Mouse (Mus musculus): ENCODE results near the gene Cdpf1. TPM values are rescaled to one million over a fixed set of nuclear protein-coding genes. Genes with fewer than 3 reads are reported as not detected.

The Cdpf1 gene
- polyA plus RNA-seq, 1 experiment from 2014 or later: 22.0 TPM

DNA sequence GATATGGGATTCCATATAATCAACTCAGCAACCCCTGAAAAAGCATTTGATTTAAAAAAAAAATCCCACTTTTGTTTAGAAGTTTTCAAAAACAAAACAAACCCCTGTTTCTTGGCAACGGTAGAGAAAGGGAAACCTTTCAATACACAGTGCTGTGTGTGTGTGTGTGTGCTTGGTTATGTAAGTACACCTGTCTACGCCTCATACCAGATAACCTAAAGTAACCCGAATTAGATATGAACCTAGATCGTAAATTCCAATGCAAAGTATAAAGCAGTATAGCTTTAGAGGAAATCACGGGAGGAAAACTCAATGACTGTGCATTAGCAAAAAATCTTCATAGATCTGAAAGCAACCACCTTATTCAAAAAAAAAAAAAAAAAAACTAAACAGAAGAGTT, 44.8 kb downstream of the Cdpf1 start:
- H3K4me1 ChIP-seq (replicated peaks; ENCODE audit: control insufficient read depth, insufficient read depth, low read length): no peaks in the 10 kb centered on the region
- WGBS: 91% methylated on average over 5 of the region's 5 CpGs
- H3K27me3 ChIP-seq (ENCODE audit: control insufficient read depth, insufficient read depth, low read length): no peaks in the 10 kb centered on the region
- H3K36me3 ChIP-seq (ENCODE audit: control insufficient read depth, insufficient read depth, low read length): no peaks in the 10 kb centered on the region
- no peaks in the 10 kb centered on the region for H3K9me3 ChIP-seq (ENCODE audit: control insufficient read depth, low read length)
- no peak overlapping the region for H3K27ac ChIP-seq (ENCODE audit: low read depth, low read length)
- H3K4me3 ChIP-seq (ENCODE audit: low read depth, low read length): no peak overlapping the region
- DNase-seq (ENCODE audit: low spot score) (no peak), ATAC-seq (ENCODE audit: low FRiP score) (no peak)
- H3K9ac ChIP-seq (ENCODE audit: low read depth, low read length): no peak overlapping the region
- no peak overlapping the region for H3K4me2 ChIP-seq (replicated peaks; ENCODE audit: low read depth, low read length)

DNA sequence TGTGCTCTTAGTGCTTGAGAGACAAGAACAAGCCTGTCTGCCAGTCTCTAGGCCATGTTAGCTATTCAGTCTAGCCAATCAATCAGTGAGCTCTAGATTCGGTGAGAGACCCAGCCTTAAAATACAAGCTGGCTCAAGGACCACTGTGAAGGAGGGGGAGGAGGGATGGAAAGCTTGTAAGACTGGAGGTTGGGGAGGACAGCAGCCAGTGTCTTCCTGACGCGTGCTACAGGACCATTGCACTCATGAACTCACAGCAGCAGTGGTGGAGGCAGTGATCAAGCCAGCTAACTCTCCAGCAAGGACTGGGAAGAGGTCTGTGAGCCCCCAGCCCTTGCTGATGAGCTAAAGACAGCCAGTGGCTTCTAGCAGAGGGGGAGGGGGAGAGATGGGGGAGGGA, 46.5 kb downstream of the Cdpf1 start:
- H3K9ac ChIP-seq (ENCODE audit: low read depth, low read length): no peak overlapping the region
- WGBS: 45% methylated on average over 3 of the region's 3 CpGs
- no peaks in the 10 kb centered on the region for H3K4me1 ChIP-seq (replicated peaks; ENCODE audit: control insufficient read depth, insufficient read depth, low read length)
- no peaks in the 10 kb centered on the region for H3K27me3 ChIP-seq (ENCODE audit: control insufficient read depth, insufficient read depth, low read length)
- no peak overlapping the region for H3K4me3 ChIP-seq (ENCODE audit: low read depth, low read length)
- no peaks in the 10 kb centered on the region for H3K9me3 ChIP-seq (ENCODE audit: control insufficient read depth, low read length)
- no peak overlapping the region for H3K4me2 ChIP-seq (replicated peaks; ENCODE audit: low read depth, low read length)
- H3K27ac ChIP-seq (ENCODE audit: low read depth, low read length): no peak overlapping the region
- no peak for ATAC-seq (ENCODE audit: low FRiP score)
- no peak for DNase-seq (ENCODE audit: low spot score)
- H3K36me3 ChIP-seq (ENCODE audit: control insufficient read depth, insufficient read depth, low read length): no peaks in the 10 kb centered on the region

GRCm38 (mm10) chr15:85762761-85763160, 48.7 kb downstream of the Cdpf1 start:
- 81% methylated on average over 4 of the region's 4 CpGs for WGBS
- no peak overlapping the region for H3K9ac ChIP-seq (ENCODE audit: low read depth, low read length)
- H3K4me3 ChIP-seq (ENCODE audit: low read depth, low read length): no peak overlapping the region
- no peaks in the 10 kb centered on the region for H3K4me1 ChIP-seq (replicated peaks; ENCODE audit: control insufficient read depth, insufficient read depth, low read length)
- no peak overlapping the region for H3K27ac ChIP-seq (ENCODE audit: low read depth, low read length)
- no peaks in the 10 kb centered on the region for H3K27me3 ChIP-seq (ENCODE audit: control insufficient read depth, insufficient read depth, low read length)
- no peak overlapping the region for H3K4me2 ChIP-seq (replicated peaks; ENCODE audit: low read depth, low read length)
- H3K36me3 ChIP-seq (ENCODE audit: control insufficient read depth, insufficient read depth, low read length): no peaks in the 10 kb centered on the region
- H3K9me3 ChIP-seq (ENCODE audit: control insufficient read depth, low read length): no peaks in the 10 kb centered on the region
- DNase-seq (ENCODE audit: low spot score) (no peak), ATAC-seq (ENCODE audit: low FRiP score) (no peak)

GRCm38 (mm10) chr15:85757768-85758167, 53.7 kb downstream of the Cdpf1 start:
- WGBS: 89% methylated on average over 3 of the region's 3 CpGs
- ATAC-seq (ENCODE audit: low FRiP score): no peak
- H3K27ac ChIP-seq (ENCODE audit: low read depth, low read length): no peak overlapping the region

More at GRCm38 (mm10) chr15:85757768-85758167, 53.7 kb downstream of the Cdpf1 start:
- H3K4me2 ChIP-seq (replicated peaks; ENCODE audit: low read depth, low read length): no peak overlapping the region
- no peaks in the 10 kb centered on the region for H3K27me3 ChIP-seq (ENCODE audit: control insufficient read depth, insufficient read depth, low read length)
- H3K9me3 ChIP-seq (ENCODE audit: control insufficient read depth, low read length): no peaks in the 10 kb centered on the region
- H3K4me1 ChIP-seq (replicated peaks; ENCODE audit: control insufficient read depth, insufficient read depth, low read length): no peaks in the 10 kb centered on the region
- DNase-seq (ENCODE audit: low spot score): no peak
- H3K36me3 ChIP-seq (ENCODE audit: control insufficient read depth, insufficient read depth, low read length): no peaks in the 10 kb centered on the region
- H3K4me3 ChIP-seq (ENCODE audit: low read depth, low read length): no peak overlapping the region
- no peak overlapping the region for H3K9ac ChIP-seq (ENCODE audit: low read depth, low read length)

Other genes starting within 250 kb of the Cdpf1 start
- gene Wnt7b, start 229.2 kb downstream of the Cdpf1 start, polyA plus RNA-seq (2014; fragmentation: Nextera tagmentation; extraction: Ambion mirVana): 61.6 and 79.7 TPM in 2 replicates
- 0.49 and 1.5 TPM in 2 replicates for gene Ppara, start 76.7 kb downstream of the Cdpf1 start, polyA plus RNA-seq (2014; fragmentation: Nextera tagmentation; extraction: Ambion mirVana)
- gene Pkdrej, start 10.0 kb upstream of the Cdpf1 start, polyA plus RNA-seq (2014; fragmentation: Nextera tagmentation; extraction: Ambion mirVana): 0.02 and 0.10 TPM in 2 replicates
- 2.8 and 2.9 TPM in 2 replicates for gene Ttc38, start 20.6 kb upstream of the Cdpf1 start, polyA plus RNA-seq (2014; fragmentation: Nextera tagmentation; extraction: Ambion mirVana)
- gene Gtse1, start 48.0 kb upstream of the Cdpf1 start, polyA plus RNA-seq (2014; fragmentation: Nextera tagmentation; extraction: Ambion mirVana): 26.8 and 33.9 TPM in 2 replicates
- 30.4 and 34.6 TPM in 2 replicates for gene Trmu, start 67.6 kb upstream of the Cdpf1 start, polyA plus RNA-seq (2014; fragmentation: Nextera tagmentation; extraction: Ambion mirVana)
- 4.6 and 5.1 TPM in 2 replicates for gene Celsr1, start 222.1 kb upstream of the Cdpf1 start, polyA plus RNA-seq (2014; fragmentation: Nextera tagmentation; extraction: Ambion mirVana)
- 8.7 and 10.1 TPM in 2 replicates for gene Gramd4, start 246.0 kb upstream of the Cdpf1 start, polyA plus RNA-seq (2014; fragmentation: Nextera tagmentation; extraction: Ambion mirVana)